Mouse (Mus musculus) testis, adult 2 months (tissue): ENCODE data around the gene Prdm12. TPM values are rescaled to one million over a fixed set of nuclear protein-coding genes. Genes with fewer than 3 reads are reported as not detected.

ENCODE experiments used
- H3K27ac ChIP-seq: fragments of 200-500 bp; 2 replicates; pipeline ENCODE4 v1.5.1; 2012; ENCODE audit warnings: low read depth, low read length; ENCODE audit not compliant: control insufficient read depth, insufficient read depth
- H3K27me3 ChIP-seq: fragments of 200-500 bp; 2 replicates; pipeline ENCODE4 v1.6.1; 2012; ENCODE audit warnings: mild to moderate bottlenecking, low read length, moderate library complexity; ENCODE audit not compliant: control insufficient read depth, insufficient read depth
- H3K36me3 ChIP-seq: fragments of 200-500 bp; 2 replicates; pipeline ENCODE4 v1.6.1; 2012; ENCODE audit warnings: mild to moderate bottlenecking, low read length; ENCODE audit not compliant: control insufficient read depth, insufficient read depth
- H3K4me1 ChIP-seq: fragments of 200-500 bp; 2 replicates; pipeline ENCODE4 v1.6.1; 2012; ENCODE audit warnings: low read length; ENCODE audit not compliant: control insufficient read depth, insufficient read depth
- H3K4me3 ChIP-seq: fragments of 200-500 bp; 2 replicates; pipeline ENCODE4 v1.5.1; 2012; ENCODE audit warnings: low read depth, mild to moderate bottlenecking, low read length, moderate library complexity, mixed read lengths; ENCODE audit not compliant: control insufficient read depth
- CTCF ChIP-seq: fragments of 200-500 bp; IDR thresholded peaks from 2 replicates; pipeline ENCODE4 v1.5.1; 2012; ENCODE audit warnings: low read depth, mild to moderate bottlenecking, inconsistent platforms, low read length, moderate library complexity; ENCODE audit not compliant: control insufficient read depth, insufficient read depth, insufficient replicate concordance
- POLR2A ChIP-seq: fragments of 200-500 bp; IDR thresholded peaks from 2 replicates; pipeline ENCODE4 v1.6.1; 2012; ENCODE audit warnings: low read depth, mild to moderate bottlenecking, inconsistent platforms, low read length, moderate library complexity; ENCODE audit not compliant: control insufficient read depth
- polyA plus RNA-seq: library from polyadenylated mRNA; depleted of rRNA; stranded (reverse); fragments of >200 nt; gene quantifications from 2 replicates; pipeline ENCODE4 v1.2.3, GENCODE M21; 2012

Gene Prdm12
- polyA plus RNA-seq, 1 experiment = not detected

DNA sequence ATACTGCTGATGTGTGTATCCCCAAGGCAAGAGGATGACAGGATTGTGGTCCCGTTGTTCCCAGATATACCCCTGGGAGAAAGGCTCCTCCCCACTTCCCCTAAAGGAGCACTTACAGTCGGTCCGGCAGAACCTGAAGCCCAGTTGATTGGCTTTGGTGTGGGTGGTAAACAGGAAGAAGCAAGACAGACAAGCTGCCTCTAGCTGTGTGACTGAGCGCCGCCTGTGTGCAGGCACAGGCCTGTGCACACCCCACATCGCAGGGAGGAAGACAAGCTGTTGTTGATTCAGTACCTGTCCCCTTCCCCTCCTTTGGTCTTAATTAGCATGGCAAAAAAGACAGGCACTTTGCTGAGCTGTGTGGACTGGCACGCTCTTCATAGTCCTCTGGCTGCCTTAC lies 26.1 kb upstream of the Prdm12 start:
- Histone ChIP-seq H3K27me3 (no peaks in the 10 kb centered on the region), H3K4me1 (no peaks in the 10 kb centered on the region; the same call in 1 of the 2 replicates), H3K36me3 (no peaks in the 10 kb centered on the region; the same call in none of the 2 replicates), H3K27ac (no peak overlapping the region), H3K4me3 (no peak overlapping the region)
- TF ChIP-seq POLR2A = no peak
- no peak for TF ChIP-seq CTCF

DNA sequence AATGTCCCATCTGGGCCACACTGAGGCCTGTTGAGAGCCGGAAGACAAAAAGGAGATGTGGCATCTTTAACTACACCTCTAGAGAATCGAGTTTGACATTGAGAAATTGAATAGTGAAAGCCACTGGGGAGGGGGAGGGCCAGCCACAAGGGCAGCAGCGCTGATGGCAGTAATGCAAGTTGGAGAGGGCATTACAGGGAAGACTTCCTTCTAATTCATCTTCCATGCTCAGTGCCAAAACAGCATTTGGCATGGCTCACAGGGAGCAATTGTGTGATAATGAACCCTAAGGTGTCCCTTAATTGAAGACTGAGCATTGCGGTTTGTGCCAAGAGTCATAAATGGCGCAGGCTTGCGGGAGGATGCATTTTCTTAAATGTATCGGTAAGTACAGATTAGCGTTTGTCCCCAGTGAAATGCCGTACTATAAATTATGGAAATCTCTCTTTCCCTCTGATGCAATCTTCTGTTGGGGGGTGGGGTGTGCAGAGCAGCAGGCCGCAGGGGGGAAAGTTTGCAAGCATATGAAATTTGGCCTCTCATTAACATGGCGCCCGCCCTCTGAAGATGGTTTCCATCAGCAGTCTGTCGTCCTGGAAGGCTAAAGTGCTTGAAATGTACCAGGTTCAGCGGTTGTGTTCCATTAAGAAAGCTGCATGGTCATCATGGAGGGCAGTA lies 21.2 kb upstream of the Prdm12 start:
- TF ChIP-seq CTCF (no peak), POLR2A (no peak)
- Histone ChIP-seq H3K4me3 (no peak overlapping the region), H3K36me3 (no peaks in the 10 kb centered on the region; the same call in none of the 2 replicates), H3K4me1 (no peaks in the 10 kb centered on the region), H3K27ac (no peak overlapping the region), H3K27me3 (no peaks in the 10 kb centered on the region)

GRCm38 (mm10) chr2:31619208-31619607 lies 20.6 kb upstream of the Prdm12 start:
- TF ChIP-seq CTCF (no peak), POLR2A (no peak)
- H3K27ac ChIP-seq = no peak overlapping the region
- H3K4me3 ChIP-seq = no peak overlapping the region
- no peaks in the 10 kb centered on the region; the same call in 1 of the 2 replicates for H3K36me3 ChIP-seq
- H3K27me3 ChIP-seq = no peaks in the 10 kb centered on the region
- H3K4me1 ChIP-seq = no peaks in the 10 kb centered on the region

- Histone ChIP-seq H3K27ac (no peak overlapping the region), H3K27me3 (peaks cover 5% of the 10 kb centered on the region)
Observed at GRCm38 (mm10) chr2:31633531-31633930, 6.3 kb upstream of the Prdm12 start.

GRCm38 (mm10) chr2:31635281-31636137 lies 4.3 kb upstream of the Prdm12 start:
- peaks cover 5% of the 10 kb centered on the region for H3K27me3 ChIP-seq
- peaks cover 13% of the 10 kb centered on the region for H3K4me1 ChIP-seq
- H3K4me3 ChIP-seq = no peak overlapping the region; the same call in 1 of the 2 replicates
- no peaks in the 10 kb centered on the region for H3K36me3 ChIP-seq
- no peak for TF ChIP-seq CTCF
- no peak for TF ChIP-seq POLR2A
- no peak overlapping the region for H3K27ac ChIP-seq

More at GRCm38 (mm10) chr2:31633531-31633930, 6.3 kb upstream of the Prdm12 start:
- Histone ChIP-seq H3K4me3 (no peak overlapping the region), H3K4me1 (peaks cover 6% of the 10 kb centered on the region), H3K36me3 (no peaks in the 10 kb centered on the region)
- no peak for TF ChIP-seq CTCF
- no peak for TF ChIP-seq POLR2A

- H3K36me3 ChIP-seq = no peaks in the 10 kb centered on the region
- H3K4me3 ChIP-seq = no peak overlapping the region; the same call in 1 of the 2 replicates
- TF ChIP-seq CTCF = no peak
- no peak for TF ChIP-seq POLR2A
- H3K4me1 ChIP-seq = peaks cover 14% of the 10 kb centered on the region
- peaks cover 11% of the 10 kb centered on the region for H3K27me3 ChIP-seq
- no peak overlapping the region for H3K27ac ChIP-seq
Observed at GRCm38 (mm10) chr2:31636138-31636741, 3.6 kb upstream of the Prdm12 start.

DNA sequence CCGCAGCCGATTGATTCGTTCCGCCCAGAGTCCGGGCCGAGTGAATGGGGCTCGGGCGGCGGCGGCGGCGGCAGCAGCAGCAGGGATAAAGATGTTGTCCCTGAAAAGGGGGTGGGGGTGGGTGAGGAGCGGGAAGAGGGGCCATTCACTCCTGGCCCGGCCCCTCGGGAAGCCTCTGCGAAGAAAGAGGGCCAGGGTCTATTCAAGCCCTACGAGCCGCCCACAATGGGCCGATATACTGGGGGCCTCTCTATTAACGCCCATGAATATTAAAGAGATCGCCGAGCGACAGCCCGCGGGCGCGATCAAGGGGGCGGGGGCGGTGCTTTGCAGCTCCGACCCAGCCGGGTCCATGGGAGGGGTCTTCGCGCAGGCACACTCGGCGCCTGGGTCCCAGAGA lies 3.1 kb upstream of the Prdm12 start:
- peaks cover 12% of the 10 kb centered on the region for H3K27me3 ChIP-seq
- H3K36me3 ChIP-seq = no peaks in the 10 kb centered on the region
- peaks cover 18% of the 10 kb centered on the region for H3K4me1 ChIP-seq
- no peak overlapping the region; the same call in 1 of the 2 replicates for H3K4me3 ChIP-seq
- no peak for TF ChIP-seq CTCF
- TF ChIP-seq POLR2A = no peak
- H3K27ac ChIP-seq = no peak overlapping the region
